Mouse (Mus musculus): Measurements from ENCODE around the gene Sipa1l1. TPM values are rescaled to one million over a fixed set of nuclear protein-coding genes. Genes with fewer than 3 reads are reported as not detected.

Sipa1l1 gene
- total and polyA plus RNA-seq, 3 experiments, result 13.6 to 36.7 (median 23.6) TPM

- Histone ChIP-seq H3K9me3 (replicated peaks; ENCODE audit: low read length) (no peaks in the 10 kb centered on the region), H3K9ac (ENCODE audit: insufficient read depth, low read depth) (no peak overlapping the region), H3K4me1 (ENCODE audit: control insufficient read depth in 1 of 2, insufficient read depth in 2 of 2) (peaks cover 13 to 26% of the 10 kb centered on the region in 2 experiments), H3K27me3 (replicated peaks) (no peaks in the 10 kb centered on the region), H3K27ac (ENCODE audit: insufficient read depth, low read depth) (no peak overlapping the region), H3K4me2 (ENCODE audit: insufficient read depth, low read depth, poor library complexity, severe bottlenecking) (0 out of 2 replicates have a peak overlapping the region, but pooled peaks have one; percentile 2), H3K79me2 (replicated peaks; ENCODE audit: control insufficient read depth, extremely low read depth, insufficient read depth, poor library complexity, severe bottlenecking) (no peaks in the 10 kb centered on the region), H3K4me3 (replicated peaks in 1 of 3; ENCODE audit: low read depth in 2 of 3, low read length in 2 of 3, poor library complexity in 1 of 3) (no peak overlapping the region), H3K36me3 (replicated peaks in 1 of 2; ENCODE audit: control insufficient read depth in 1 of 2, insufficient read depth in 1 of 2, low read length in 1 of 2) (peaks cover 0 to 26% of the 10 kb centered on the region in 2 experiments)
- in situ Hi-C loops (cut with MboI; ENCODE audit: low pct_ligation_motif_present, low pct_unique_long_range_greater_than_20kb, low sequenced_read_pairs) (no loop called here), dilution Hi-C loops (cut with MboI; ENCODE audit: extremely low pct_ligation_motif_present, extremely low pct_unique_long_range_greater_than_20kb, low sequenced_read_pairs) (no loop called here)
- TF ChIP-seq KAT2A (IDR thresholded peaks at IDR 0.05; ENCODE audit: insufficient replicate concordance, low read length), result no peak
- no peak for TF ChIP-seq MEF2A (IDR thresholded peaks at IDR 0.05; ENCODE audit: borderline replicate concordance, low read depth, low read length)
- TF ChIP-seq ELF1 (IDR thresholded peaks at IDR 0.05; ENCODE audit: low read depth, low read length), result no peak
- no peak for TF ChIP-seq USF1 (IDR thresholded peaks at IDR 0.05; ENCODE audit: low read depth, low read length)
- no peak for DNase-seq (ENCODE audit: extremely low read depth)
These were observed 19.4 kb downstream of the Sipa1l1 start for GRCm38 (mm10) chr12:82188321-82189075.

- Histone ChIP-seq H3K27me3 (replicated peaks) (no peaks in the 10 kb centered on the region), H3K4me2 (ENCODE audit: insufficient read depth, low read depth, poor library complexity, severe bottlenecking) (peak overlapping the region; percentile 80), H3K79me2 (replicated peaks; ENCODE audit: control insufficient read depth, extremely low read depth, insufficient read depth, poor library complexity, severe bottlenecking) (no peaks in the 10 kb centered on the region), H3K4me1 (ENCODE audit: control insufficient read depth in 1 of 2, insufficient read depth in 2 of 2) (peaks cover 13 to 26% of the 10 kb centered on the region in 2 experiments), H3K9me3 (replicated peaks; ENCODE audit: low read length) (no peaks in the 10 kb centered on the region), H3K36me3 (replicated peaks in 1 of 2; ENCODE audit: control insufficient read depth in 1 of 2, insufficient read depth in 1 of 2, low read length in 1 of 2) (peaks cover 0 to 26% of the 10 kb centered on the region in 2 experiments), H3K27ac (ENCODE audit: insufficient read depth, low read depth) (no peak overlapping the region; the same call in 1 of the 2 replicates), H3K4me3 (replicated peaks in 1 of 3; ENCODE audit: low read depth in 2 of 3, low read length in 2 of 3, poor library complexity in 1 of 3) (peak overlapping the region in 1 of 3 experiments; percentile 27), H3K9ac (ENCODE audit: insufficient read depth, low read depth) (peak overlapping the region; percentile 11; the same call in 1 of the 2 replicates)
- dilution Hi-C loops (cut with MboI; ENCODE audit: extremely low pct_ligation_motif_present, extremely low pct_unique_long_range_greater_than_20kb, low sequenced_read_pairs) (no loop called here), in situ Hi-C loops (cut with MboI; ENCODE audit: low pct_ligation_motif_present, low pct_unique_long_range_greater_than_20kb, low sequenced_read_pairs) (no loop called here)
- TF ChIP-seq BHLHE40 (IDR thresholded peaks at IDR 0.05; ENCODE audit: low read depth, low read length), result no peak
- no peak for TF ChIP-seq ZNF384 (IDR thresholded peaks at IDR 0.05; ENCODE audit: low read depth, low read length)
- no peak for TF ChIP-seq JUND (conservative IDR thresholded peaks at IDR 0.05; ENCODE audit: low read depth, low read length)
- TF ChIP-seq TCF12 (IDR thresholded peaks at IDR 0.05; ENCODE audit: low read depth, low read length), result no peak
- no peak for TF ChIP-seq SIN3A (IDR thresholded peaks at IDR 0.05; ENCODE audit: low read length)
- TF ChIP-seq ZKSCAN1 (IDR thresholded peaks at IDR 0.05; ENCODE audit: borderline replicate concordance, low read depth, low read length), result no peak
- TF ChIP-seq MXI1 (IDR thresholded peaks at IDR 0.05; ENCODE audit: low read depth, low read length), result no peak
- TF ChIP-seq RCOR1 (conservative IDR thresholded peaks at IDR 0.05; ENCODE audit: low read depth, low read length), result no peak
- TF ChIP-seq TBP (conservative IDR thresholded peaks at IDR 0.05; ENCODE audit: low read depth, low read length), result no peak
- no peak for TF ChIP-seq UBTF (IDR thresholded peaks at IDR 0.05; ENCODE audit: low read depth, low read length)
- TF ChIP-seq USF2 (conservative IDR thresholded peaks at IDR 0.05; ENCODE audit: low read depth, low read length), result no peak
- no peak for TF ChIP-seq POLR2A (IDR thresholded peaks at IDR 0.05; ENCODE audit: low read depth, low read length)
- no peak for TF ChIP-seq ELF1 (IDR thresholded peaks at IDR 0.05; ENCODE audit: low read depth, low read length)
- peak; percentile 27 for DNase-seq (ENCODE audit: extremely low read depth)
These were observed 20.1 kb downstream of the Sipa1l1 start for GRCm38 (mm10) chr12:82189076-82189675.
